Mouse (Mus musculus): ENCODE measurements around the gene Tspyl1.
A peak's percentile ranks its signal among the peaks of the same experiment; 100 is the strongest.

Tspyl1 gene

DNA sequence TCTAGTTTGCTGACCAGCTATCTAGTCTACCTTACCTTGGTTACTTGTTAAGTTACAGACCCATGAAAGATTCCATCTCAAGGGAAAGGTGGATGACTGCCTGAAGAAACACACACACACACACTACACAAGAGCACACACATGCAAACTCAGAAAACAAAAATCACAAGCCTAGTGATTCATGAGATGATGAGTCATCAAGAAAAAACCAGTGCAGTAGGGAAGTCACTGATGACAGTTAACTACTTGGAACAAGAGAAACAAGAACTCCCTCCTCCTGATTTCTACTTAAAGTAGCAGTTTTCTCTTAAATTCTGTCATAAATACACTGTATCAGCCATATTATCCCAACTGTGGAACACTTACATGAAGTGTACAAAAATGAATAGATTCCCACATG is 25.1 kb downstream of the Tspyl1 start:
- no peak for DNase-seq

DNA sequence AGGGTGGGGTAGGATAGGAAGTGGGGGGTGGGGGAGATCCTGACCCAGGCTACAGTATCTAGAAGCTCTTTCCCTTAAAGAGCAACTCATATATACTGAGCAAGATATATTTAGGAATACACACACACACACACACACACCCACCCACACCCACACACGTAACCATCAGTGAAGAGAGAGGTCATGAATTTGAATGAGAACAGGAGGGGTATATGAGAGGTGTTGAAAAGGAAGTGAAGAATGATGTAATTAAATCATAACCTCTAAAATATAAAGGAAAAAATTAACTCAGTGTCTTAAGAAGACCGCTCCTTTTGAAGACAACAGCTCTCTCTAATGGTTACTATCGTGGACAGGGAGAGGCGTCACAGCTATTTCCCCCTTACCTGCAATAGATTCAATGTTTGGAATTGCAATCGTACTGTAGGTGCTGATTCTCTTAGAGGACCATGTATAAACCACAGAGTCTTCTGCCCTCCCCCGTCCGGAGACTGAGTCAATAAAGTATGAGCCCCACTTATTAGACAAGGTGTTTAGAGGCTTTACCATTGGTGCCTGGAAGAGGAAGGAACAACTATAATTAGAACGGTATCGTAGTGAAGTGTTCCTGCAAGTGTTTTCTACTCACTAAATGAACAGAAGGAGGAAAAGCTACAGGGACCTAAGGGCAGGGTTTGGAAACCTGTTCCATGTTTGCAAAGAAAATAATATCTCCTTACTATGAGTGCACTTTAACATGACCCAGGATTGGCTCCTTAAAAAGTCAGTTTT is 28.1 kb downstream of the Tspyl1 start:
- DNase-seq = no peak

DNA sequence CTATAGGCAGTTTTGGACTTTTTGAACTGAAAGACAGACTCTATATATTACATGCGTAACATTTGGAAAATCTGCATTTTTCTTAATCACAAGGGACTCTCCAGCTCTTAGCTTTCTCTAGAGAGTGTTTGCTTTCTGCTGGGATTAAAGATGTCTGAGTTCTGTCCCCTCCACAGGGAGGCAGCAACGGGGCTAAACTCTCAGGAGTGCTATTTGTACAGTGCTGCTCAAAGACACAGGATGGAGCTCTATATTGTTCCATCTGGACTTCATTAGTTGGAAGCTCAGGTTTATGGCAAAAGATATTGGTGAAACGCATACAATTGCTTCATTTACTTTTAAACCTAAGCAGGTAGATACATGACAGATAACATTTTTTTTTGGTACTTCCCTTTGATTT is 30.5 kb downstream of the Tspyl1 start:
- DNase-seq = peak; percentile 13

DNA sequence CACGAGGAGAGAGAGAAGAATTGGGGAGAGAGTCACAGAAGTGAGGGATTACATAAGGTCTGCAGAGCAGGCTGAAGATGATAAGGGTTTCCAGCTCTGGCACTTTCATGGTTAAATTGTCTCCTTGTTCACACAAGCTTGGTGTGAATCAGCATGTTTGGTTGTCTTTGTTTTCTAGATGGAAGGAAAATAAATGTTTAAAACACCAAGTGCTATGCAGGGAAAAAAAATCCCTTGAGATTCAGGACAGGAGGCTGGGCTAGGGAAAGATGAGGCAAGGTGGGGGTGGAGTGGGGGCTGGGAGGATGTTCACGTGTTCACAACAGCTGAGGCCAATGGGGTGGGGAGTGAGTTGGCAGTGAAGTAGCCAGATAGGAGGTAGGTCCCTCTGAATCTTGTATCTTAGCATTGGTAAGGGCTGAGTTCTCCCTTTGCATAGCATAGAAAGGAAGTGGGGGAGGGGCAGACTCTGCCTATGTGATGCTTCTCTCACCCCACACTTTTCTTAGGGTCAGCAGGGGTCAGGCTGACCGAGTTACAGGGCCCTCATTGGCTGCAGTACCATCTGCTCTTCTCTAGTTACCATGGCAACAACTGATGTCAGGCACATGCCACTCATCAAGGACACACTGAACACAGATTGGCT is 34.7 kb downstream of the Tspyl1 start:
- DNase-seq = peak; percentile 20

DNA sequence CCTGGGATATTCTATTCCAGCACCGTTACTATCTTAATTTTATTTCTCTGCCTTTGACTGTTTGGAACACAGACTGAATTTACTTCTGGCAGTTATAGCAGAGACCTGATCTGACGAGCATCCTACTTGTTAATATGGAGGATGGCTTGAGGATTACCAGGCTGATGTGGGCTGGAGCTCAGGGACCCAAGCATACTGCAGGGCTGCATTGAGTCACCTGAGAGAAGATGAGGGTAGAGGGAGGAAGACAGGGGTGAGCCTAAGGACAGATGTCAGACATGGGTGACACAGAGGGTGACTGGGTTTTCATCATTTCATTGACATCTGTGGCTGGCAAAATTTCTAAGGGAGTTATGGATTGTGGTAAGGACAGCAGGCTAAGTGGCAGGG is 35.2 kb downstream of the Tspyl1 start:
- no peak for DNase-seq

DNA sequence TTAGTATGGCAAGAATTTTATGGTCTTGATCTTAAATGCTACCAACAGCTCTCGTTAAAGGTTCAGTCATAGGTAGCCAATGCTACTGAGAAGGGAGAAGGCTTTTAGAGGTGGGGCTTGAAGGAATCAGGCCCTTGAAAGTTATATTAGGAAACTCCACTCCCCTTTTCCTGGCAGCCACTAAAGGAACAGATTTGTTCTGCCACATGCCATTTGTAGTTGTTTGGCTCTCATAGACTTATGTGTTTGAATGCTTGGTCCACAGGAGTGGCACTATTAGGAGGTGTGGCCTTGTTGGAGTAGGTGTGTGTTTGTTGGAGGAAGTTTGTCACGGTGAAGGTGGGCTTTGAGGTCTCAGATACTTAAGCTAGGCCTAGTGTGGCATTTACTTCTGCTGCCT is 38.8 kb downstream of the Tspyl1 start:
- DNase-seq = no peak

DNA sequence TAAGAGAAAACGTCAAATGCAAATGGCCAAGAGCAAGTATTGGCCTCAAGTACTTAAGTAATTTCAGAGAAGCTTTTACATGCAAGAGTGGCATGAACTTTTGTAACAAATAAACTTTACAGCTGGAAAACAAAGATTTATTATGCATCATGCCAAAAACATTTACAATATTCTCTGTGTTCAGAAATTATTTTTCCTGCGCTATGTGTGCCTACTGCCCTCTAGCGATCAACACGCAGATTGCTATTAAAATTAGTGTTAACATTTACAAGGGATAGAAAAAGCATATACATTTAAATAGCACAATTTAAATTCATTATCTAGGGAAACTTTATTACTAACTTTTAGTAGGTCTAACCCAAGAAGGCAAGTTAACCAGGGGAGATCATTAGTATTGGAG is 44.7 kb downstream of the Tspyl1 start:
- DNase-seq = peak; percentile 10

DNA sequence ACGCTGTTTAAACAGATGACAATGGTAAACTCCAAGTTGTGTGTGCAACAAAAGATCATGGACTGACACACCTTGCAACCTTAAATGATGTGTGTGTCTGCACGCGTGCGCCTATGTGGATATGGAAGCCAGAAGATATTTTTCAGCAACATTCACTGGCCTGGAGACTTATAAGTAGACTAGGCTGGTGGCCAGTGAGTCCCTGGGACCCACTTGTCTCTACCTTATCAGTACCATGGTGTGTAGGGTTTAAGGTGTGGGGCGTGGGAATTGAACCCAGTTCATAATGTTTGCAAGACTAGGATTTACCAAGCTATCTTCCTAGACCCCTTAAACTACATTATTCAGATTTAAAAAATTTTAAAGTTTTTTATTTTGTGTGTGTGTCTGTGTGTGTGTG is 45.2 kb downstream of the Tspyl1 start:
- DNase-seq = no peak

DNA sequence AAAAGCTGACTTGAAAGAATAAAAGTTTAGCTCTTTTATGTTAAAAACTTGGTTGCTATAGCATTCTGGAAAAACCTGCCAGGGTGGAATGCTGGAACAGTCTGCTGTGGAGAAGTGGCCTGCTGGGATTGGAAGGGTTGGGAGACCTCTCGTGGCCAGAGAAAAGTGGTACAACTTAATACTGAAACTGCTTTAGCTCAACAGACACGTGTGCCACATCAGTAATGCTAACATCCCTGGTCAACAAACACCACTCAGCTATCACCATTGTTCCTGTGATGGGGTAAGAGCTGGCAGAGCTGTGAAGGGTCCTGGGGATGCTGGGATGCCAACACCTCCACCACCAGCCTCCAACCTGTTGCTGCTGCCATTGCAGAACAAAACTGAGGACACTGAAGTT is 46.3 kb downstream of the Tspyl1 start:
- DNase-seq = peak; percentile 9
